Comparison of ENCODE assay signal across 23 mouse cellular contexts in the genomic region with DNA sequence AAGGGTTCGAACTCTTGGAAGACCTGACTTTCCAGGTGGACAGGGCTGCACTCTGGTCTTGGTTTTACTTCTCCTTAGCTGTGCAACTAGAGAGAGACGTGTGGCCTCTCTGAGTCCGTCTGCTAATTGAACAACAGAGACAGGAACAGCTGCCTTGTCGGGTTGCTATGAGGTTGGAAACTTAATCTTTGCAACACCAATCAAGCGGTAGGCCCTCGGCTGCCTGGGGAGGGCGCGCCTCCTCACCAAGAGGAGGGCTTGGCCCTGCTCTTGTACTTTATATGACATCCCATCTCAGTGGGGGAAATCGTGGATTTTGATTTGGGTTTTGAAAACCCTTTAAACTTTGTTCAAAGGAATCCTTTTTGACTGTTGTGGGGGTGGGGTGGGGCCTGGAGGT. TPM values are rescaled to one million over a fixed set of nuclear protein-coding genes. Genes with fewer than 3 reads are reported as not detected.
"Had no signal": no experiment of that assay in that cellular context is flagged by ENCODE, and none has a peak within 500 bp of the region (broad histone marks: within the 10 kb centered on the region; RNA-seq: fewer than 3 reads in every experiment).

No protein-coding gene starts in this region.

- H3K9me3 ChIP-seq: intestine, embryonic 15.5 days; limb, embryonic 12.5 days; limb, embryonic 15.5 days; midbrain, embryonic 12.5 days; midbrain, embryonic 15.5 days; neural tube, embryonic 13.5 days had no signal

- H3K9ac ChIP-seq: intestine, embryonic 15.5 days; limb, embryonic 12.5 days; limb, embryonic 15.5 days; liver, embryonic 14.5 days; liver, postnatal 0 days; lung, embryonic 14.5 days; midbrain, embryonic 12.5 days; midbrain, embryonic 15.5 days; neural tube, embryonic 13.5 days had no signal

- H3K4me1 ChIP-seq: intestine, embryonic 15.5 days; limb, embryonic 12.5 days; limb, embryonic 15.5 days had no signal

- ATAC-seq: intestine, embryonic 15.5 days; liver, postnatal 0 days; lung, postnatal 0 days; midbrain, embryonic 15.5 days had no signal

- H3K27ac ChIP-seq: intestine, embryonic 15.5 days; limb, embryonic 12.5 days; limb, embryonic 15.5 days; liver, embryonic 14.5 days; macrophage; midbrain, embryonic 12.5 days; midbrain, embryonic 15.5 days; neural tube, embryonic 13.5 days; stomach, postnatal 0 days had no signal

- DNase-seq: kidney, adult 11 months; kidney, adult 8-10 months; kidney, postnatal 14 days; kidney, postnatal 4 days; left cerebral cortex, postnatal 4 days; liver, postnatal 0 days; lung, embryonic 14.5 days; thymus, adult 2 months; thymus, postnatal 25 days had no signal

- H3K27me3 ChIP-seq: intestine, embryonic 15.5 days; limb, embryonic 12.5 days; limb, embryonic 15.5 days; midbrain, embryonic 12.5 days; midbrain, embryonic 15.5 days; neural tube, embryonic 13.5 days had no signal

- H3K4me3 ChIP-seq: intestine, embryonic 15.5 days; limb, embryonic 12.5 days; limb, embryonic 15.5 days; midbrain, embryonic 12.5 days; midbrain, embryonic 15.5 days; neural tube, embryonic 13.5 days had no signal

- H3K4me2 ChIP-seq: intestine, embryonic 15.5 days; limb, embryonic 12.5 days; limb, embryonic 15.5 days; liver, embryonic 11.5 days; lung, embryonic 14.5 days; midbrain, embryonic 12.5 days; midbrain, embryonic 15.5 days; neural tube, embryonic 13.5 days had no signal

- H3K36me3 ChIP-seq: intestine, embryonic 15.5 days; midbrain, embryonic 15.5 days had no signal

RNA-seq across cellular contexts. Expression of a gene that starts 42.1 kb away (rescaled TPM):
- polyA plus RNA-seq: kidney, embryonic 16.5 days; limb, embryonic 12.5 days; liver, embryonic 11.5 days; liver, embryonic 14.5 days; liver, postnatal 0 days; lung, embryonic 14.5 days; lung, postnatal 0 days; macrophage; thymus, adult 2 months had no signal

RNA-seq across cellular contexts. Expression of a gene that starts 44.3 kb away (rescaled TPM):
- polyA plus RNA-seq: intestine, embryonic 15.5 days; limb, embryonic 12.5 days; liver, embryonic 11.5 days; liver, embryonic 14.5 days; liver, postnatal 0 days; lung, embryonic 14.5 days; lung, postnatal 0 days; macrophage; small intestine, adult 2 months; stomach, embryonic 14.5 days; stomach, postnatal 0 days had no signal
